21 mouse cellular contexts compared by ENCODE assay signal in the genomic region with DNA sequence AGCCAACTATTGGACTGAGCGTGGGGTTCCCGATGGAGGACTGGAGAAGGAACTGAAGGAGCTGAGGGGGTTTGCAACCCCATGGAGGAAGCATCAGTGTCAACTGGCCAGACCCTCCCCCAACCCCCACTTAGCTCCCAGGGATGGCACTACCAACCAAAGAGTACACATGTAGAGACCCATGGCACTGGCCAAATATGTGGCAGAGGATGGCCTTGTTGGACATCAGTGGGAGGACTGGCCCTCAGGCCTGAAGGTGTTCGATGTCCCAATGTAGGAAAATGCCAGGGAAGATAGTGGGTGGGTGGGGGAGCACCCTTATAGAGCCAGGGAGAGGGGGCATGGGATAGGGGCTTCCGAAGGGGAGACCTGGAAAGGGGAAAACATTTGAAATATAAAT. TPM values are rescaled to one million over a fixed set of nuclear protein-coding genes. Genes with fewer than 3 reads are reported as not detected.
DNase-seq lines count a peak whose midpoint lies in the region; ATAC-seq and TF ChIP-seq lines count a peak whose summit lies in the region.
"Had no signal": no experiment of that assay in that cellular context is flagged by ENCODE, and none has a peak within 500 bp of the region (broad histone marks: within the 10 kb centered on the region; RNA-seq: fewer than 3 reads in every experiment).

No protein-coding gene starts in this region.

- peaks cover 4% of the 10 kb centered on the region; the same call in 1 of the 2 replicates for H3K79me2 ChIP-seq in macrophage (ENCODE audit: inconsistent target)

- H3K4me1 ChIP-seq in heart, embryonic 16.5 days (ENCODE audit: control insufficient read depth, insufficient read depth, low read length), result peaks cover 46% of the 10 kb centered on the region
- peaks cover 58% of the 10 kb centered on the region for H3K4me1 ChIP-seq in lung, embryonic 15.5 days

- intact Hi-C loops in gastrocnemius, adult 2 months (cut with DNase I), result no loop called here
- intact Hi-C loops in heart, postnatal 14 days (cut with DNase I), result no loop called here

- H3K36me3 ChIP-seq in heart, embryonic 16.5 days (ENCODE audit: control insufficient read depth, insufficient read depth), result peaks cover 9% of the 10 kb centered on the region
- H3K36me3 ChIP-seq in lung, embryonic 15.5 days, result peaks cover 7% of the 10 kb centered on the region
- H3K36me3 ChIP-seq in macrophage (ENCODE audit: inconsistent target), result peaks cover 3% of the 10 kb centered on the region; the same call in 1 of the 2 replicates

- 0 out of 2 replicates have a peak, but pooled peaks have one; percentile 4 for ATAC-seq in heart, embryonic 16.5 days (replicated peaks; ENCODE audit: extremely low read depth, insufficient read depth, low FRiP score)
- no peak for ATAC-seq in lung, embryonic 15.5 days (ENCODE audit: borderline replicate concordance, extremely low read depth, low FRiP score, low TSS enrichment)
- ATAC-seq: forebrain, embryonic 14.5 days; midbrain, embryonic 15.5 days had no signal

- no peaks in the 10 kb centered on the region for H3K27me3 ChIP-seq in heart, embryonic 16.5 days (ENCODE audit: control insufficient read depth, insufficient read depth, low read length)
- no peaks in the 10 kb centered on the region for H3K27me3 ChIP-seq in lung, embryonic 15.5 days
- H3K27me3 ChIP-seq: limb, embryonic 15.5 days; liver, embryonic 15.5 days; midbrain, embryonic 15.5 days had no signal

- 63% methylated on average over 4 of the region's 4 CpGs for WGBS in heart, embryonic 16.5 days
- 92% methylated on average over 4 of the region's 4 CpGs for WGBS in lung, embryonic 15.5 days
- WGBS in macrophage (ENCODE audit: missing documents), result 88% methylated on average over 4 of the region's 4 CpGs

- no peak for TF ChIP-seq CTCF in gastrocnemius, adult 2 months (IDR thresholded peaks at IDR 0.05)

- no peak overlapping the region for H3K4me3 ChIP-seq in gastrocnemius, adult 2 months
- no peak overlapping the region for H3K4me3 ChIP-seq in heart, embryonic 16.5 days (ENCODE audit: low read length)
- H3K4me3 ChIP-seq in lung, embryonic 15.5 days, result no peak overlapping the region
- H3K4me3 ChIP-seq in macrophage (ENCODE audit: inconsistent target), result no peak overlapping the region
- H3K4me3 ChIP-seq: hindbrain, embryonic 10.5 days; left cerebral cortex, adult 2 months; limb, embryonic 15.5 days; liver, embryonic 15.5 days; midbrain, embryonic 15.5 days had no signal

- no peak overlapping the region for H3K4me2 ChIP-seq in heart, embryonic 16.5 days (ENCODE audit: low read depth, low read length)
- no peak overlapping the region for H3K4me2 ChIP-seq in lung, embryonic 15.5 days
- H3K4me2 ChIP-seq: limb, embryonic 15.5 days; liver, embryonic 15.5 days; midbrain, embryonic 15.5 days had no signal

- no peak for DNase-seq in gastrocnemius, adult 2 months
- DNase-seq in gastrocnemius, adult 8-10 months (ENCODE audit: low spot score in 2 of 2), result no peak
- DNase-seq in heart, postnatal 14 days, result no peak
- DNase-seq in lung, postnatal 4 days, result no peak
- DNase-seq in adrenal gland, postnatal 14 days, result no peak
- DNase-seq: adrenal gland, postnatal 10 days; cerebellum, adult 8-10 months; gastrocnemius, postnatal 10 days; kidney, adult 2 months; kidney, postnatal 10 days; left cerebral cortex, postnatal 4 days; thymus, adult 2 months had no signal

- H3K9ac ChIP-seq in heart, embryonic 16.5 days (ENCODE audit: low read length), result no peak overlapping the region
- no peak overlapping the region for H3K9ac ChIP-seq in lung, embryonic 15.5 days
- H3K9ac ChIP-seq: limb, embryonic 15.5 days; liver, embryonic 15.5 days; midbrain, embryonic 15.5 days had no signal

- no peaks in the 10 kb centered on the region for H3K9me3 ChIP-seq in heart, embryonic 16.5 days (replicated peaks; ENCODE audit: control insufficient read depth, low read length)
- H3K9me3 ChIP-seq in lung, embryonic 15.5 days, result no peaks in the 10 kb centered on the region
- H3K9me3 ChIP-seq: hindbrain, embryonic 10.5 days; limb, embryonic 15.5 days; liver, embryonic 15.5 days; midbrain, embryonic 15.5 days had no signal

- H3K27ac ChIP-seq in gastrocnemius, adult 2 months, result peak overlapping the region; percentile 81
- peak overlapping the region; percentile 60; the same call in 1 of the 2 replicates for H3K27ac ChIP-seq in heart, embryonic 16.5 days (ENCODE audit: low read length)
- peak overlapping the region; percentile 89 for H3K27ac ChIP-seq in lung, embryonic 15.5 days
- H3K27ac ChIP-seq in macrophage, result peak overlapping the region; percentile 82
- H3K27ac ChIP-seq: hindbrain, embryonic 10.5 days; left cerebral cortex, adult 2 months; limb, embryonic 15.5 days; liver, embryonic 15.5 days had no signal

RNA-seq across cellular contexts. Expression of gene Hmg20a, which starts 47.8 kb away (rescaled TPM):
- 10 to 100 TPM; 14.7 to 14.8 TPM for total RNA-seq in gastrocnemius, adult 2 months (2021)
- total RNA-seq in gastrocnemius, adult 8-10 months (2022), result 10 to 100 TPM; 11.0 to 14.5 (median 11.1) TPM
- polyA plus RNA-seq in heart, embryonic 16.5 days (2015; fragmentation: Nextera tagmentation; extraction: Ambion mirVana), result 54.1 and 54.6 TPM in 2 replicates
- 10 to 100 TPM; 27.5 to 28.8 TPM for total RNA-seq in heart, postnatal 14 days (2021)
- 53.9 and 59.9 TPM in 2 replicates for polyA plus RNA-seq in lung, embryonic 15.5 days (2015; fragmentation: Nextera tagmentation; extraction: Ambion mirVana)
- total RNA-seq in macrophage (2018; cell fraction: chromatin; rRNA removed), result 100 to 1,000 TPM in 4 of 26 experiments, 10 to 100 TPM in 22; 12.1 to 115 (median 87.9) TPM
- 10 to 100 TPM; 13.9 to 30.7 (median 23.9) TPM for total RNA-seq in macrophage (2018; cell fraction: cytosol; rRNA removed)
- total RNA-seq in macrophage (2018; cell fraction: nucleus; rRNA removed), result 100 to 1,000 TPM in 1 of 26 experiments, 10 to 100 TPM in 25; 16.4 to 103 (median 64.1) TPM
- 22.8 to 29.6 TPM (median 26.5 TPM) in 3 replicates for polyA plus RNA-seq in macrophage (2018)
- 33.3 and 37.3 TPM in 2 replicates for total RNA-seq in adrenal gland, postnatal 14 days (2021)

RNA-seq across cellular contexts. Expression of gene Peak1, which starts 48.4 kb away (rescaled TPM):
- total RNA-seq in gastrocnemius, adult 2 months (2021), result 10 to 100 TPM; 10.8 to 18.2 TPM
- 10 to 100 TPM; 12.1 to 14.3 (median 13.2) TPM for total RNA-seq in gastrocnemius, adult 8-10 months (2022)
- 12.8 and 14.8 TPM in 2 replicates for polyA plus RNA-seq in heart, embryonic 16.5 days (2015; fragmentation: Nextera tagmentation; extraction: Ambion mirVana)
- total RNA-seq in heart, postnatal 14 days (2021), result 10 to 100 TPM; 41.7 to 44.5 TPM
- polyA plus RNA-seq in lung, embryonic 15.5 days (2015; fragmentation: Nextera tagmentation; extraction: Ambion mirVana), result 22.1 and 28.7 TPM in 2 replicates
- 100 to 1,000 TPM in 20 of 26 experiments, 10 to 100 TPM in 6; 83.2 to 174 (median 112) TPM for total RNA-seq in macrophage (2018; cell fraction: chromatin; rRNA removed)
- 10 to 100 TPM; 27.6 to 59.0 (median 40.2) TPM for total RNA-seq in macrophage (2018; cell fraction: cytosol; rRNA removed)
- 100 to 1,000 TPM in 5 of 26 experiments, 10 to 100 TPM in 21; 57.6 to 247 (median 86.4) TPM for total RNA-seq in macrophage (2018; cell fraction: nucleus; rRNA removed)
- 15.3 to 66.7 TPM (median 32.4 TPM) in 3 replicates for polyA plus RNA-seq in macrophage (2018)
- 45.1 and 52.2 TPM in 2 replicates for total RNA-seq in adrenal gland, postnatal 14 days (2021)
